Mouse (Mus musculus) heart, embryonic 12.5 days (tissue): Measurements from ENCODE around the gene Gab3. TPM values are rescaled to one million over a fixed set of nuclear protein-coding genes. Genes with fewer than 3 reads are reported as not detected.
"Not testable (repeated sequence)": the region's sequence is repeated elsewhere in the genome, so short reads cannot be mapped to it uniquely, and the experiment has no call there.

Experiments used
- ATAC-seq: fragments of 200-750 bp; cut with Nextera tagmentation; 2 replicates; pipeline ENCODE4 v1.8.0; 2017; ENCODE audit warnings: moderate TSS enrichment, moderate library complexity; ENCODE audit not compliant: insufficient number of reproducible peaks, low FRiP score
- H3K27ac ChIP-seq: fragments of 300-500 bp; sonication (generic); 2 replicates; pipeline ENCODE4 v1.5.1; 2016; ENCODE audit warnings: mild to moderate bottlenecking, moderate library complexity; ENCODE audit not compliant: poor library complexity, severe bottlenecking
- H3K27me3 ChIP-seq: fragments of 300-500 bp; sonication (generic); replicated peaks from 2 replicates; pipeline ENCODE4 v1.6.1; 2016; ENCODE audit warnings: mild to moderate bottlenecking, moderate library complexity
- H3K36me3 ChIP-seq: fragments of 300-500 bp; sonication (generic); 2 replicates; pipeline ENCODE4 v1.6.1; 2016; ENCODE audit warnings: mild to moderate bottlenecking, moderate library complexity
- H3K4me1 ChIP-seq: fragments of 300-500 bp; sonication (generic); replicated peaks from 2 replicates; pipeline ENCODE4 v1.6.1; 2016; ENCODE audit warnings: mild to moderate bottlenecking
- H3K4me2 ChIP-seq: fragments of 300-500 bp; sonication (generic); 2 replicates; pipeline ENCODE4 v1.6.1; 2016; ENCODE audit warnings: mild to moderate bottlenecking, moderate library complexity
- H3K4me3 ChIP-seq: fragments of 300-500 bp; sonication (generic); 2 replicates; pipeline ENCODE4 v1.5.1; 2016; ENCODE audit warnings: mild to moderate bottlenecking
- H3K9ac ChIP-seq: fragments of 300-500 bp; sonication (generic); 2 replicates; pipeline ENCODE4 v1.6.1; 2016; ENCODE audit warnings: mild to moderate bottlenecking, moderate library complexity
- H3K9me3 ChIP-seq: fragments of 300-500 bp; sonication (generic); replicated peaks from 2 replicates; pipeline ENCODE4 v1.6.1; 2016; ENCODE audit warnings: mild to moderate bottlenecking, moderate library complexity
- WGBS: fragments of 180-500 bp; shearing (Covaris S2); methylation state at CpG from one replicate; pipeline ENCODE4 v1.1.7; 2016; 5-methylcytosine and 5-hydroxymethylcytosine counted together
- polyA plus RNA-seq: library from polyadenylated mRNA; unstranded; fragments of >200 nt; fragmentation: Nextera tagmentation; extraction: Ambion mirVana; gene quantifications from 2 replicates; pipeline ENCODE4 v1.2.1, GENCODE M21; 2016

The Gab3 gene
- polyA plus RNA-seq, 1 experiment from 2014 or later = 1.1 TPM

DNA sequence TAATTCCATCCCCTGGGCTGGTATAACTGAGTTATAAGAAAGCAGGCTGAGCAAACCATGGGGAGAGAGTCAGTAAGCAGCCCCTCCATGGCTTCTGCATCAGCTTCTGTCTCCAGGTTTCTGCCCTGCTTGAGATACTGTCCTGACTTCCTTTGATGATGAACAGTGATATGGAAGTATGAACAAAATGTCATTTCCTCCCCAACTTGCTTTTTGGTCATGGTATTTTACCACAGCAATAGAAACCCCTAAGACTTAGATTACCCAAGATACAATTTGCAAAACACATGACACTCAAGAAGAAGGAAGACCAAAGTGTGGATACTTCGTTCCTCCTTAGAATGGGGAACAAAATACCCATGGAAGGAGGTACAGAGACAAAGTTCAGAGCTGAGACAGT lies 51.2 kb downstream of the Gab3 start:
- not testable (repeated sequence) for H3K27ac ChIP-seq, ATAC-seq, H3K36me3 ChIP-seq, H3K27me3 ChIP-seq, H3K9ac ChIP-seq, H3K4me1 ChIP-seq, H3K9me3 ChIP-seq, H3K4me3 ChIP-seq, H3K4me2 ChIP-seq
- 77% methylated on average over 1 of the region's 1 CpGs for WGBS

DNA sequence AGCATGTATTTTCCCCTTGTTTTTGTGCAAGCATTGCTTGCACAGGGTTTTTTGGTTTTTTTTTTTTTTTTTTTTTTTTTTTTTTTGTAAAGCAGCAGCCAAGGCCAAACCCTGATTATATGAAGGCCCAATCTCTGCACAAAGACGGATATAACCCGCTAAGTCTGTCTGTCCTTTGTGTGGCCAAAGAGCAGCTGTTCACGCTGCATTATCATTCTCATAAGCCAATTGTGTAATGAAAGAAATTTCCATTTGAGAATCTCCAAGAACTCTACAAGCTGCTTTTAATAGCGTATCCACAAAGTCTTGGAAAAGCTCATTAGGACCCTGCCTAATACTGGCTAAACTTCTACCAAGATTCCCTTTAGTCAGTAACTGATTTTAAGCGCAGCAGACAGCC lies 101.5 kb downstream of the Gab3 start:
- no peak overlapping the region for H3K4me2 ChIP-seq
- no peak overlapping the region for H3K4me3 ChIP-seq
- no peak overlapping the region for H3K9ac ChIP-seq
- H3K27ac ChIP-seq = no peak overlapping the region
- 80% methylated on average over 5 of the region's 5 CpGs for WGBS
- no peaks in the 10 kb centered on the region for H3K4me1 ChIP-seq
- no peaks in the 10 kb centered on the region for H3K36me3 ChIP-seq
- no peak for ATAC-seq
- H3K9me3 ChIP-seq = no peaks in the 10 kb centered on the region
- H3K27me3 ChIP-seq = no peaks in the 10 kb centered on the region

DNA sequence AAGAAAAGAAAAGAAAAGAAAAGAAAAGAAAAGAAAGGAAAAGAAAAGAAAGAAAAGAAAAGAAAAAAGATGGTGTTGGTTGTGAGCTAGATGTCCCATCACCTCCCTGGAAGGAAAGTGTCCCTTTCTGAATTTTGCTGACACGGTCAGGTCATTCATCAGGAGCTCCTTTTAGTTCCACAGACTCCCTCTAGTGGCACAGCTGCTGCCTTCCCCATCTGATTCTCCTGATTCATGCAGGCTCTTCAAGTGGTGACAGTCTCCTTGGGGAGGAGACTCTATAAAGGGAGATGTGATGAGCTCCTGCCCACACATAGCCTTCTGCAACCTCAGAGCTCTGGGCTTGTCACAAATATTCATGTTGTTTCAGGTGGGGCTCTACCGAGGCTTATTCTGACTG lies 122.4 kb downstream of the Gab3 start:
- 21% methylated on average over 1 of the region's 2 CpGs for WGBS
- ATAC-seq, H3K36me3 ChIP-seq: not testable (repeated sequence)

DNA sequence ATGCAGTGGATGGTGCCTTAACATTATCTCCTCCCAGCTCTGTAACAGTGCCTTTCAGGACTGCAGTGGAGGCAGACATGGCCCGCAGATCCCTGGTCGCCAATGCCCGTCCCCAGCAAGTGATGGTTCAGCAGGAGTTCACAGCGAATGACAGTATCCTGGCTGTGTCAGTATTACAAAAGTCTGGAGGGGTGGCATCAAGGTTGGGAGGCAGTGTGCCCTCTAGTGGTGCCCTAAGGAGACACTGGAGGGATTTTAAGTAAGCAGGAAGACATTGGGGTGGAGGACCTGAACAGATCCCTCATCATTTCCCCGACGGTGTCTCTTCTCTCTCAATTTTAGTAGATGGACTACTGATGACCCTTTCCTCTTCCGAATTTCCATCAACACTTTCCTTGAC lies 126.1 kb downstream of the Gab3 start:
- WGBS = 73% methylated on average over 7 of the region's 7 CpGs
- H3K4me3 ChIP-seq, H3K4me1 ChIP-seq, ATAC-seq, H3K27me3 ChIP-seq, H3K36me3 ChIP-seq, H3K9me3 ChIP-seq, H3K27ac ChIP-seq, H3K4me2 ChIP-seq, H3K9ac ChIP-seq: not testable (repeated sequence)

More for the DNA sequence above, 122.4 kb downstream of the Gab3 start:
- not testable (repeated sequence) for H3K9ac ChIP-seq, H3K4me3 ChIP-seq, H3K4me1 ChIP-seq, H3K27me3 ChIP-seq, H3K9me3 ChIP-seq, H3K27ac ChIP-seq, H3K4me2 ChIP-seq

Other genes starting within 250 kb of the Gab3 start
- gene Gm5936, start 248.3 kb downstream of the Gab3 start, polyA plus RNA-seq = 0.09 TPM in 1 of 2 replicates, not detected in the other
- 59.3 and 72.5 TPM in 2 replicates for gene Dkc1, start 10.4 kb upstream of the Gab3 start, polyA plus RNA-seq
- gene Mpp1, start 45.6 kb upstream of the Gab3 start, polyA plus RNA-seq = 26.4 and 27.5 TPM in 2 replicates
- not detected in 2 replicates for gene Smim9, start 78.3 kb upstream of the Gab3 start, polyA plus RNA-seq